Mouse (Mus musculus): ENCODE results near the gene Il1r1. TPM values are rescaled to one million over a fixed set of nuclear protein-coding genes. Genes with fewer than 3 reads are reported as not detected.

Il1r1 gene
- polyA plus RNA-seq, 1 experiment from 2014 or later: 10.3 TPM

DNA sequence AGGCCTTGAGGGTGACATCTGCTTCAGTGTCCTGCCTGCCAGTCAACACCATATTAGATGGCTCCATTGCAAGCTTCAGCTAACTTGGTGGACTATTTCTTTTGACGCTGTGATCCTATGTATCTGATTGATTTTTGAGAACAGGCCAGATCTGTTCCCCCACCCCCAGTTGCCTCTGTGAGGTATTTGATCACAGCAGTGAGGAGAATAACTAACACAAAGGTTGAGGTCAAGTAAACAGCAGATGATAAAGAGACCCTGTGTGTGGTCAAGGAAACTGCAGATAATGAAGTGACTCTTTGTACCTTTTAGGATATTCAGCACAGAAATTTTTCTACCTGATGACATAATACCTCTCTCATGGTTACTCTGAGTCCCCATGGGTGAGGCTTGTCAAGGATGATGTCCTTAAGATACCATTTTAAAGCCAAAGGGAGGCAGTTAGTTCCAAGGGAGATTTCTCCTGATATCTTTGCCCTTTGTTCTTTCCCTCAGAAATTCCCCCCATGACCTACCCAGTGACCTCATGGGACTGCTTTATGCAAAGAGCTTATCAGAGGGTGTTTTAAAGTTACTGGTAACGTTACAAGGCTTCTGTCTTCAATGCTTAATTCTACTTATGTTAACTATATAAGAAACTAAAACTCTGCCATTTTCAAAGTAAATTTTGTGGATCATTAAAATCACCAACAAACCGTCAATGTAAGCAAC, 29.6 kb downstream of the Il1r1 start:
- Histone ChIP-seq H3K4me1 (0 out of 2 replicates have a peak, but pooled peaks cover 3% of the 10 kb centered on the region), H3K4me2 (replicated peaks) (no peak overlapping the region), H3K27me3 (no peaks in the 10 kb centered on the region), H3K27ac (replicated peaks) (no peak overlapping the region), H3K4me3 (replicated peaks) (no peak overlapping the region), H3K36me3 (no peaks in the 10 kb centered on the region), H3K9ac (no peak overlapping the region), H3K9me3 (replicated peaks) (no peaks in the 10 kb centered on the region)
- ATAC-seq (ENCODE audit: insufficient number of reproducible peaks, low FRiP score, low TSS enrichment, low read depth): no peak
- WGBS: 52% methylated on average over 3 of the region's 3 CpGs

- 44% methylated on average over 9 of the region's 9 CpGs for WGBS
- H3K9ac ChIP-seq: no peak overlapping the region
- no peak overlapping the region for H3K4me2 ChIP-seq (replicated peaks)
- no peak overlapping the region for H3K4me3 ChIP-seq (replicated peaks)
- no peaks in the 10 kb centered on the region for H3K36me3 ChIP-seq
- H3K4me1 ChIP-seq: peaks cover 36% of the 10 kb centered on the region
- H3K27me3 ChIP-seq: no peaks in the 10 kb centered on the region
- no peak for ATAC-seq (ENCODE audit: insufficient number of reproducible peaks, low FRiP score, low TSS enrichment, low read depth)
- H3K27ac ChIP-seq (replicated peaks): 0 out of 2 replicates have a peak overlapping the region, but pooled peaks have one; percentile 39
- H3K9me3 ChIP-seq (replicated peaks): no peaks in the 10 kb centered on the region
Measured at GRCm38 (mm10) chr1:40262441-40263121, 37.7 kb downstream of the Il1r1 start.

DNA sequence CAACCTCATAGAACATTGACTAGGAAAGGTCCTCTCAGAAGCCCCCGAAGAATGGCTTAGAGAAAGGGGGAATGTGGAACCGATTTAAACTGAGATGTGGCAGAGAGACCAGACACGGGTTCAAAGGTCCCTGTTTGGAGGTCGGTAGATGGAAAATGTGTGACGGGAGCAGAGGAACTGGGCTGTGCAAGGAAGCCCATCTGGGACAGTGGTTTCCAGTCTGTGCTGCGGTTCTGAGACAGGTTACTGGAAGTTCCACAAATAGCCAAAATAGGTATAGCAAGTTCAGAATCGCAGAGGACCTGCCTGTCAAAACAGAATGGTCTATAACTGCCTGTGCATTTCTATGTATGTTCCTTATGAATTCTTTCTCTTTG, 38.2 kb downstream of the Il1r1 start:
- Histone ChIP-seq H3K4me3 (replicated peaks) (no peak overlapping the region), H3K9ac (no peak overlapping the region), H3K4me2 (replicated peaks) (no peak overlapping the region), H3K27me3 (no peaks in the 10 kb centered on the region), H3K4me1 (peaks cover 36% of the 10 kb centered on the region), H3K27ac (replicated peaks) (peak overlapping the region; percentile 39; the same call in 1 of the 2 replicates), H3K36me3 (no peaks in the 10 kb centered on the region), H3K9me3 (replicated peaks) (no peaks in the 10 kb centered on the region)
- WGBS: 48% methylated on average over 7 of the region's 7 CpGs
- no peak for ATAC-seq (ENCODE audit: insufficient number of reproducible peaks, low FRiP score, low TSS enrichment, low read depth)

DNA sequence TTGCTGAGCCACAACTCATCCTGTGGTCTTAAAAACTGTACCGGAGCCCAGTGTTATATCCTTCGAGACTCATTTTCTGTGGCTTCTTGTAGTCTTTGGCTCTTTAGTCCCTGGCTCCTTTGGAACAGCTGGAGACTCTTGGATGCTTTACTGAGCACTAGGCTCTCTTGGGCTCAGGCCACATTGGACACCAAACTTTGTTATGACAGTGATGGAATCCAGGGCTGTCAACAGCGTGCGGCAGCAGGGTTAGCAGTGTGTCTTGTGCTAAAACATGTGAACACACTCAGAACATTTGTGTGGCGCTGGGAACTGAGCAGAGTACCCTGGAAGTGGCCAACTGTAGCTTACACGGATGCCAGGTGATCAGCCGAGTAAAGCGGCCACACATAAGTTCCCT, 38.8 kb downstream of the Il1r1 start:
- Histone ChIP-seq H3K4me3 (replicated peaks) (no peak overlapping the region), H3K9me3 (replicated peaks) (no peaks in the 10 kb centered on the region), H3K4me1 (peaks cover 36% of the 10 kb centered on the region), H3K27ac (replicated peaks) (0 out of 2 replicates have a peak overlapping the region, but pooled peaks have one; percentile 39), H3K9ac (no peak overlapping the region), H3K27me3 (no peaks in the 10 kb centered on the region), H3K4me2 (replicated peaks) (no peak overlapping the region), H3K36me3 (no peaks in the 10 kb centered on the region)
- 75% methylated on average over 8 of the region's 8 CpGs for WGBS
- ATAC-seq (ENCODE audit: insufficient number of reproducible peaks, low FRiP score, low TSS enrichment, low read depth): no peak

GRCm38 (mm10) chr1:40265301-40265835, 40.5 kb downstream of the Il1r1 start:
- no peak overlapping the region for H3K9ac ChIP-seq
- no peak overlapping the region for H3K4me2 ChIP-seq (replicated peaks)
- no peak for ATAC-seq (ENCODE audit: insufficient number of reproducible peaks, low FRiP score, low TSS enrichment, low read depth)
- 77% methylated on average over 6 of the region's 6 CpGs for WGBS
- no peaks in the 10 kb centered on the region for H3K27me3 ChIP-seq
- peaks cover 39% of the 10 kb centered on the region for H3K4me1 ChIP-seq
- no peak overlapping the region for H3K27ac ChIP-seq (replicated peaks)
- no peak overlapping the region for H3K4me3 ChIP-seq (replicated peaks)
- no peaks in the 10 kb centered on the region for H3K36me3 ChIP-seq
- no peaks in the 10 kb centered on the region for H3K9me3 ChIP-seq (replicated peaks)

DNA sequence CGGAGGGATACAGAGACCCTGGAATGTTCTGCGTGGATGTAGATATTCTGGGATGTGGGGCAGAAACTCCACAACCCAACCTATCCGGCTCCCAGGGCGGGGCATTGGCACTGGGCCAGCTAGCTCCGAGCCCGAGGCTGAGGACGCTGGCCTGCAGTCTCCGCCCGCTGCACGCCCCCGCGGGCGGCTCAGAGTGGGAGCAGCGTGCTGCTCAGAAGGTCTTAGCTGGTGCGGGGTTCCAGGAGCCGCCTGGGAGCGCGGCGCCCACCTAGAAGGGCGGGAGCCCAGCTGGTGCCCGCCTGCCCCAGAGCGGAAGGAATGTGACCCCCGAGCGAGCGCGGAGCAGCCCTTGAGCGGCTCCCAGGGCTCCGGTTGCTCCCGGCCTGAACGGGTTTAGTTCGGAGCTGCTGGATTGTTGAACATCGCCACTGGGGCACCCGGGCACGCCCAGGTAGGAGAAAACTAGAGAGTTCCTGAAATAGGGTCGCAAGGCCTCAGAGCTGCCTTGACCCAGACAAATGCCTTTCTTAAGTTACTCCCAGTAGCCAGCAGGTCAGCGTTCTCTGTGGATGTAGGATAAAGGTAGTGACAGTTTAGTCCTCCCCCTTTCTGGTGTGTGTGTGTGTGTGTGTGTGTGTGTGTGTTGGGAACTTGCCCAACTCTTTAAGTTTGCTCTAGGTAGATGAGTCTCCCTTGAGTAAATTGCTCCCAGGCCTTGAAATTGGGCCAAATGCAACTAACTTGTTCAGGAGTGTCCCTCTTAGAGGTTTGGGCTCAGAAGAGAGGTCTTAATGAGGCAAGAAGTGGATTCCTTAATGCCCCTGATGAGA, 41.8 kb downstream of the Il1r1 start:
- Histone ChIP-seq H3K9ac (peak overlapping the region; percentile 45), H3K4me3 (replicated peaks) (peak overlapping the region; percentile 55), H3K27me3 (no peaks in the 10 kb centered on the region), H3K9me3 (replicated peaks) (no peaks in the 10 kb centered on the region), H3K27ac (replicated peaks) (peak overlapping the region; percentile 86), H3K4me2 (replicated peaks) (peak overlapping the region; percentile 86), H3K4me1 (peaks cover 44% of the 10 kb centered on the region), H3K36me3 (no peaks in the 10 kb centered on the region)
- WGBS: 1% methylated on average over 36 of the region's 36 CpGs
- peak; percentile 75 for ATAC-seq (ENCODE audit: insufficient number of reproducible peaks, low FRiP score, low TSS enrichment, low read depth)

DNA sequence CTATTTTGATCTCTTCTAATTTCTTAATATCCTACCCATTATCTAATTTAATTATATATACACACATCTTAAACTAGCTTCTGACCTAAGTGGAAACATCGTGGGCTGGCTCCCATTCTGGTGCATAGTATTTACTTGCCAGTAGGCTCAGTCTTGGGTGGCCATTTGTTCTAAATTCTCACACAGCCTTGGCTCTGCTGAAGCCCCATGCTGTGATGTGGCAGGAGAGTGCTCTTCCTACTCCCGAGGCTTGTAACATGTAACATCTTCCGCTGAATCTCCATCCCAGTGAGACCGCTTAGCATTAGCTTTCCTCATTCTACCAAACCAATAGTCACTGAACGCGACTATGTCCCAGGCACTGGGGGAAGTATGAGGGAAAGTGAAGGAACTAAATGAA, 43.0 kb downstream of the Il1r1 start:
- peak overlapping the region; percentile 86 for H3K4me2 ChIP-seq (replicated peaks)
- H3K9me3 ChIP-seq (replicated peaks): no peaks in the 10 kb centered on the region
- peak overlapping the region; percentile 55; the same call in 1 of the 2 replicates for H3K4me3 ChIP-seq (replicated peaks)
- no peaks in the 10 kb centered on the region for H3K36me3 ChIP-seq
- H3K27ac ChIP-seq (replicated peaks): no peak overlapping the region
- no peaks in the 10 kb centered on the region for H3K27me3 ChIP-seq
- ATAC-seq (ENCODE audit: insufficient number of reproducible peaks, low FRiP score, low TSS enrichment, low read depth): no peak
- H3K4me1 ChIP-seq: peaks cover 39% of the 10 kb centered on the region
- WGBS: 74% methylated on average over 6 of the region's 6 CpGs
- H3K9ac ChIP-seq: no peak overlapping the region

GRCm38 (mm10) chr1:40268536-40268935, 43.7 kb downstream of the Il1r1 start:
- Histone ChIP-seq H3K4me2 (replicated peaks) (peak overlapping the region; percentile 6; the same call in 1 of the 2 replicates), H3K4me3 (replicated peaks) (no peak overlapping the region)
- WGBS: 75% methylated on average over 6 of the region's 6 CpGs

DNA sequence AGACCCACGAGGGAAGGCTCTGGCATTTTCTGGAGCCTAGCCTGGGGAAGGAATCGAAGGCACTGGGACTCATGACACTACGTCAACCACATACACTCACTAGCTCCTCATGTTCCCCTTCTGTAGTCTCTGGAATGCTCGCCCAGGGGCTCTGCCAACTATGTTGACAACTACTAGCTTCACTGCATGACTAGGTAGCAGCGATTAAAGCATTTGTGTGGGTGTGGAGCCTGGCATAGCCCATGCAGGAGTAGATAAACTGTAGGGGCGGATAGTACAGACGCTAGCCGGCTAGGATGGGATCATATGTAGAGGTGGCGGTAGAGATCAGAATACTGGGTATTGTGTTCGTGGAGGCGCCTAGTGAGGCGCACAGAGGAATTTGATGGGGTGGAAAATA, 45.5 kb downstream of the Il1r1 start:
- Histone ChIP-seq H3K4me2 (replicated peaks) (no peak overlapping the region), H3K27me3 (no peaks in the 10 kb centered on the region), H3K9me3 (replicated peaks) (no peaks in the 10 kb centered on the region), H3K36me3 (no peaks in the 10 kb centered on the region), H3K27ac (replicated peaks) (no peak overlapping the region), H3K4me1 (peaks cover 37% of the 10 kb centered on the region), H3K4me3 (replicated peaks) (no peak overlapping the region), H3K9ac (no peak overlapping the region)
- no peak for ATAC-seq (ENCODE audit: insufficient number of reproducible peaks, low FRiP score, low TSS enrichment, low read depth)
- 77% methylated on average over 12 of the region's 12 CpGs for WGBS

More at GRCm38 (mm10) chr1:40268536-40268935, 43.7 kb downstream of the Il1r1 start:
- no peak overlapping the region for H3K27ac ChIP-seq (replicated peaks)
- H3K36me3 ChIP-seq: no peaks in the 10 kb centered on the region
- no peaks in the 10 kb centered on the region for H3K27me3 ChIP-seq
- H3K9ac ChIP-seq: no peak overlapping the region
- H3K9me3 ChIP-seq (replicated peaks): no peaks in the 10 kb centered on the region
- peaks cover 36% of the 10 kb centered on the region for H3K4me1 ChIP-seq
- ATAC-seq (ENCODE audit: insufficient number of reproducible peaks, low FRiP score, low TSS enrichment, low read depth): no peak

- Histone ChIP-seq H3K4me2 (replicated peaks) (no peak overlapping the region), H3K4me3 (replicated peaks) (no peak overlapping the region), H3K36me3 (no peaks in the 10 kb centered on the region), H3K27ac (replicated peaks) (no peak overlapping the region), H3K27me3 (no peaks in the 10 kb centered on the region), H3K9ac (no peak overlapping the region), H3K4me1 (peaks cover 37% of the 10 kb centered on the region), H3K9me3 (replicated peaks) (no peaks in the 10 kb centered on the region)
- 65% methylated on average over 4 of the region's 4 CpGs for WGBS
- no peak for ATAC-seq (ENCODE audit: insufficient number of reproducible peaks, low FRiP score, low TSS enrichment, low read depth)
Measured at GRCm38 (mm10) chr1:40271052-40271451, 46.2 kb downstream of the Il1r1 start.
